Mouse (Mus musculus) heart, postnatal 0 days (tissue): Measurements from ENCODE around the gene Olfr948.

Experiments
- CTCF ChIP-seq: IDR thresholded peaks from 2 replicates; pipeline ENCODE4 v1.5.1; 2016; ENCODE audit warnings: antibody characterized with exemption, control low read depth, low read depth
- EP300 ChIP-seq: IDR thresholded peaks from 2 replicates; pipeline ENCODE4 v1.6.1; 2016; ENCODE audit warnings: antibody characterized with exemption, low read depth

GRCm38 (mm10) chr9:39287136-39287535 is 38.7 kb downstream of the Olfr948 start:
- TF ChIP-seq CTCF (no peak), EP300 (no peak)
